Mouse (Mus musculus) induced T-regulatory cell, adult 2 months (primary cell): ENCODE measurements around the gene Patz1.

Experiments
- DNase-seq: peaks from one replicate; pipeline ENCODE4 v3.0.0-alpha.2; 2012; ENCODE audit warnings: low read depth

Patz1 gene

DNA sequence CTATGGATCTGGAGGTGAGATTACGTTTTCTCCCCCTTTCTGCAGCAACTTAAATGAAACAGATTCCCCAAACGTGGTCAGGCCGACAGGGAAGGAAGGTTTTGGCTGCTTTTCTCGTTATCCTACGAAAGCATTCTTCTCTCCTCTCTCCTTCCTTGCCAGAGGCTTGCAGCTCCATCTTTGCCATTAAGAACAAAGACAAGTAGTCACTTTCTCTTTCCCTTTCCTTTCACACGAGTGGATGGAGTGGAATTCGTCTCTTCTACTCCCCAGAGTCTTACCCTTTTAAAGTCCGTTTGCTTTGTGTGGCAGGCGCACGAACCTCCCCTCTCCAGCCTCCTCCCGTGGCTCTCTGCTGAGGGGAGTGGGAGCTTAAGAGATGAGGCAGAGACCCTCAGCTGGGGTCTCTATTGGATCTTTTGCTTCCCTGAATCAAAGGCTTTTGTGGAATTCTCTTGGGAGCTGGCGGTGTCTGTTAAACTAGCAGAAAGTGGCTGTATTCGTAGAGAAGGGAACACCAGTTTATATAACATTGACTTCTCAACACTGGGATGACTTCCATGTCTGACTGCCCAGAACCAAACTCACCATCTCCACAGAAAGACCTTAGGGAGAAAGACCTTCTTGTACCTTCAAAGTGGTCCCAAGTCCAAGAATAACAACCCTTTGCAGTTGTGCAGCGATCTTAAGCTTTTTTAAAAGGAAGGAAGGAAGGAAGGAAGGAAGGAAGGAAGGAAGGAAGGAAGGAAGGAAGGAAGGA lies 42.5 kb downstream of the Patz1 start:
- peak; percentile 63 for DNase-seq

- peak; percentile 97 for DNase-seq
Measured at GRCm38 (mm10) chr11:3331756-3332642, 43.3 kb downstream of the Patz1 start.

DNA sequence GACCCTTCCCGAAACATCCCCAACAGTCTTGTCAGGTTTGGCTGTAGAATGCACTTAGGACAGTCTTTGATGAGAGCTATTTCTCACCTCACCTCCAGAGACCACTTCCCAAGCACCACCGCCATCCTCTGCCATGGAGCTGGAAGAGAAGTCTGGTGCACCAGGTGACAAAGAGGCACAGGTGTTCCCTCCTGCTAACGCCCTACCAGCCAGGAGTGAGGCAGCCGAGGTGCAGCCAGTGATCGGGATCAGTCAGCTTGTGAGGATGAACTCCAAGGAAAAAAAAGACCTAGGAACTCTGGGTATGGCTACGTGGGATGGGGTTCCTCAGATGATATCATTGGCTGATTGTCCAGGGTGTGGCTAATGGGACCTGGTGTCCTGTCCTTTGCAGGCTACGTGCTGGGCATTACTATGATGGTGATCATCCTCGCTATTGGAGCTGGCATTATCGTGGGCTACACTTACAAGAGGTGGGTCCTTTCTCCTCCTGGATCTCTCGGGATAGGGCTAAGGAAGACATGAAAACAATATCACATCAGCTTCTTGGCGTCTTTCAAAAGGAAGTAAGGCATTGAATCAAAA lies 44.5 kb downstream of the Patz1 start:
- DNase-seq, result no peak

GRCm38 (mm10) chr11:3334141-3334710 lies 45.6 kb downstream of the Patz1 start:
- DNase-seq, result no peak

DNA sequence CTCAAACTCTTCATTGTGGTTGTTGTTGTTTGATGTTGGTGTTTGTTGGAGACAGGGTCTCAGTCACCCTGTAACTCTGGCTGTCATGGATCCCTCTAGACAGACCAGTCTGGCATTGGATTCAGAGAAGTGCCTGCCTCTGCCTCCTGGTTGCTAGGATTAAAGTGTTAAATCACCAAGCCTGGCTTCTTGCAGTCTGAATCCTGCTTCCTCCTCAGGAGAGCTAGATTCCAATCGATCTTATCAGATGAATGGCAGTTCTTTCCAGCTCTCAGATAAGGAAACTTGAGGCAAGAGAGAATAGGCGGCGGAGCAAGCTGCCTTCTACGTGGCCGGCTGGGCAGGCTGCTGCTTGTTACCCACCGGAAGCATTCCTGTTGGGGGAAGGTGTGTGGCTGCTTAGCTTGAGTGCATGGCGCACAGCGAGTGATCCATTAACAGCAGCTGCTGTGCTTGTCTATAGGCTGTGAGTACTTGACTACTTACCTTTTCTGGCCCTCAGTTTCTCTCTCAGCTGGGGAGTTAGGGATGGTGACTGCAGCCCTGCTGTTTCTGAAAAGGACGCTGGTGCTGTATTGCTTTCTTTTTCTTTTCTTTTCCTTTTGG lies 46.1 kb downstream of the Patz1 start:
- peak; percentile 75 for DNase-seq

- DNase-seq, result peak; percentile 92
Measured at GRCm38 (mm10) chr11:3335651-3336216, 47.1 kb downstream of the Patz1 start.

DNA sequence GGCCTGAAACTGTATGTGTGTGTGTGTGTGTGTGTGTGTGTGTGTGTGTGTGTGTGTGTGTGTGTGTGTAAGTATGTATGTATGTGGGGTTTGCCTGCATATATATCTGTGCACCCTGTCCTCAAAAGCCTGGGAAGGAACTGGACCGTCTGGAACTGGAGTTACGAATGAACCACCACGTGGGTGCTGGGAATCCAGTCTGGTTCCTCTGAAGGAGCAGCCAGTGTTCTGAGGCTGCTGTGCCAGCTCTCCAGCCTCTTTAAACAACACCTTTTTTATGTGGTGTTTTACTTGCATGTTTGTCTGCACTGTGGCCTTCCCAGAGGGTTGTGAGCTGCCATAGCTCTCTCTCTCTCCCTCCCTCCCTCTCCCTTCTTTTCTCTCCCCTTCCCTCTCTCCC lies 47.9 kb downstream of the Patz1 start:
- DNase-seq, result peak; percentile 46

- DNase-seq, result peak; percentile 21
Measured at GRCm38 (mm10) chr11:3337173-3337955, 48.7 kb downstream of the Patz1 start.

- peak; percentile 21 for DNase-seq
Measured at GRCm38 (mm10) chr11:3337961-3338360, 49.3 kb downstream of the Patz1 start.

- DNase-seq, result no peak
Measured at GRCm38 (mm10) chr11:3341476-3341875, 52.8 kb downstream of the Patz1 start.

DNA sequence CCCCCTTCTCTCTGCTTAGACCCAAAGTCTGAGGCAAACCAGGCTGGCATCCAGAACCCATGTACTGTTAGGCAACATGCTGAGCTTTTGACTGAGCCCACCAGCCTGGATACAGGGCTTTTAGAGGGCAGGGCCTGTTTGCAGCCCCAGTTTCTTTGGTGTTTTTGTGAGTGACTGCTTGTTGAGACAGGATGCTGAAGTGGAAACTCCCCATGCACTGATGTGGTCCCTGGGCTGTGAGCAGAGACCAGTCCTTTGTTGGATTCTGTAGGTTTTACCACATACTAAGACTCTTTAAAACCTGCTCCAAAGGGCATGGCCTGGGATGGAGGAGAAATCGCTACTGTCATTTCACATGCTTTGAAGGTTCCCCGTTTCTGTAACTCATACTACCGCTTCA lies 56.2 kb downstream of the Patz1 start:
- DNase-seq, result peak; percentile 28

DNA sequence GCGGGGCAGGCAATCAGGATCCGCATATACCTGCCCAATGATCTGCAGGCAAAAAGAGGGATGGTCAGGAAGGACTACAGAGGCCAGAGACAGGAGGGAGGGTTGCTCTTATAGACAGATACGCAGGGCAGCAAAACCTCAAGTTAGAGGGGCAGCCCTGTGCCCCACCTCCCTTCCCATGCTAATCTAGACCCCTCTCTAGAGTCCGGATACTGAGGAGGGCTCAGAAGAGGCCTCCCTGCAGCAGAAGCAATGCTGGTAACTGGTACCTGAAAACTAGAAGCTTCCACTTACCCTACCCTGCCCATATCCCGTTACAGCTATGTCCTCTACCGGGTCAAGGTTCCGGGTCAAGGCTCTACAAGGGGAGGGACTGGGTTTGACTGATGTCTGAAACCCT lies 57.7 kb downstream of the Patz1 start:
- DNase-seq, result no peak

- DNase-seq, result peak; percentile 89
Measured at GRCm38 (mm10) chr11:3347091-3347834, 58.6 kb downstream of the Patz1 start.

DNA sequence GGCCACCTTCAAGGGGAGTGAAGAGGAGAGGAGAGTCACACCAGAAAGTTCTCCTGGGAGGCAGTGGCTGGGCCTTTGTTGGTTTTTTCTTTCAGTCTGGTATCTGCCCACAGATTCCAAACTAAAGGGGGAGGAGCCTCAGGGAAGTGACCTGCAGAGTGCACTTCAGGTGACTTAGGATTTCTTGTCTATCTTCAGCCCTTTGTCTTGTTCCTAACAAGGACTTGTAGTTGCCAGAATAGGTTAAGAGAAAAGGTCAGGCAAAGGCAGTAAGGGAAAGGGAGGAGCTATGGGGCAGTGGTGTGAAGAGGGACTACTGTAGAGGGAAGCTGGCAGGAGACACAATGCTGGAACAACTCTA lies 59.1 kb downstream of the Patz1 start:
- no peak for DNase-seq

- DNase-seq, result peak; percentile 43
Measured at GRCm38 (mm10) chr11:3348576-3349342, 60.1 kb downstream of the Patz1 start.

DNA sequence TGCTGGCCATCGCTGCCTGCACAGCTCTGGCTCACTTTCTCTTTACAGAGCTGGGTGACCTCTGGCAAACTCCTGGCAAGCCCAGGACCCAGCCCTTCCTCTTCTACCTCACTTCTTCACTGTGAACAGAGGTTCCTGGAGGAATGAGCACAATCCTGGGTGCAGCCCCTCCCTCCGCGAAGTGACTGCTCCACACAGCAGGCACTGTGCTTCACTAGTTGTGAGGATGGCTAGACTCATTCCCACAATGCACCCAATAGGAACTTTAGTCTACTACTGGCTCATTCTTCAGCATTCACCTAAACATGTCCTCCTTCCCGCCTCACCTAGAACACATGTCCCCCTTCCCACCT lies 60.6 kb downstream of the Patz1 start:
- DNase-seq, result no peak

- DNase-seq, result no peak
Measured at GRCm38 (mm10) chr11:3352131-3352530, 63.5 kb downstream of the Patz1 start.

GRCm38 (mm10) chr11:3352990-3353585 lies 64.4 kb downstream of the Patz1 start:
- DNase-seq, result peak; percentile 31
